Comparison of ENCODE assay signal across 27 mouse cellular contexts in the genomic region with DNA sequence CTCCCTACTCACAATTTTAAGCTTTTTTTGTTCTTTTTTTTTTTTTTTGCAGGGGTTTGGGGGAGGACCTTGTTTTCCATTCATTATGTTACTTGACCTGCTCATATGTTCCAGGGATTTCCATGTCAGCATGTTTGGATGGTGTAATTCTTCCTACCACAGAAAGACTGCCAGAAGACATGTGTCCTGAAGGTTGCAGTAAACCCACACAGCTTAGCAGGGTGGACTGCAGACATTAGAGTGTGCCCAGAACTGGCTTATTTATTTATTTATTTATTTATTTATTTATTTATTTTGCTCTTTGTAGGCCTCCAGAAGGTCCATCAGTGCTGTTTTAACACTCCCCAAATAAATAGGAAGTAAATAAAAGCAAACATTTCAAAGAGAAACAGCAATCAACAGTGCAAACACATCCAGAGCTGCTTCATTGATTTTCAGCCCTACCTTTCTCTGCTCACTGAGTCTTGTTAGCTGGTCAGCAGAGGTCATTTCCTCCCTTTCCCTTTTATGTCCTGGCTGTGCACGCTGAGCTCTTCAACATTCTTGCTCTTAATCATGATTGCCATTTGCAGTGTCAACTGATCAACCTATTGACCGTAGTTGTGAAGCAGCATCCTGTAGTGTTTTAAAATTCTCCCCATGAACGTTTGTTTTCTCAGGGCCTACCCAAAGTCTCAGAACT.
DNase-seq lines count a peak whose midpoint lies in the region; ATAC-seq lines count a peak whose summit lies in the region.
"Had no signal": no experiment of that assay in that cellular context is flagged by ENCODE, and none has a peak within 500 bp of the region (broad histone marks: within the 10 kb centered on the region; RNA-seq: fewer than 3 reads in every experiment).

No protein-coding gene starts in this region.

- H3K9me3 ChIP-seq in kidney, embryonic 16.5 days (ENCODE audit: low read length) = no peaks in the 10 kb centered on the region
- no peaks in the 10 kb centered on the region for H3K9me3 ChIP-seq in embryonic facial prominence, embryonic 11.5 days (replicated peaks; ENCODE audit: control insufficient read depth, low read length)
- no peaks in the 10 kb centered on the region for H3K9me3 ChIP-seq in heart, embryonic 12.5 days (replicated peaks)
- H3K9me3 ChIP-seq: heart, embryonic 10.5 days; hindbrain, embryonic 12.5 days; intestine, embryonic 15.5 days; lung, embryonic 15.5 days; megakaryocyte, embryonic 14.5 days; neural tube, embryonic 13.5 days had no signal

- 14% methylated on average over 3 of the region's 3 CpGs for WGBS in kidney, embryonic 16.5 days
- 13% methylated on average over 3 of the region's 3 CpGs for WGBS in embryonic facial prominence, embryonic 11.5 days
- 27% methylated on average over 3 of the region's 3 CpGs for WGBS in heart, embryonic 12.5 days

- 0 out of 2 replicates have a peak, but pooled peaks cover 3% of the 10 kb centered on the region for H3K4me1 ChIP-seq in kidney, embryonic 16.5 days (ENCODE audit: insufficient read depth, low read length)
- H3K4me1 ChIP-seq in embryonic facial prominence, embryonic 11.5 days (ENCODE audit: control insufficient read depth, insufficient read depth, low read length) = no peaks in the 10 kb centered on the region
- H3K4me1 ChIP-seq in heart, embryonic 12.5 days (replicated peaks) = no peaks in the 10 kb centered on the region
- H3K4me1 ChIP-seq: hindbrain, embryonic 12.5 days; intestine, embryonic 15.5 days; lung, embryonic 15.5 days; neural tube, embryonic 13.5 days had no signal

- no peak overlapping the region for H3K9ac ChIP-seq in kidney, embryonic 16.5 days (replicated peaks; ENCODE audit: low read length)
- no peak overlapping the region for H3K9ac ChIP-seq in embryonic facial prominence, embryonic 11.5 days (replicated peaks; ENCODE audit: low read length)
- no peak overlapping the region for H3K9ac ChIP-seq in heart, embryonic 12.5 days
- H3K9ac ChIP-seq: hindbrain, embryonic 12.5 days; intestine, embryonic 15.5 days; lung, embryonic 15.5 days; neural tube, embryonic 13.5 days had no signal

- no peaks in the 10 kb centered on the region for H3K27me3 ChIP-seq in kidney, embryonic 16.5 days (ENCODE audit: insufficient read depth, low read length)
- H3K27me3 ChIP-seq in embryonic facial prominence, embryonic 11.5 days (ENCODE audit: control insufficient read depth, insufficient read depth, low read length) = no peaks in the 10 kb centered on the region
- no peaks in the 10 kb centered on the region for H3K27me3 ChIP-seq in heart, embryonic 12.5 days (replicated peaks)
- H3K27me3 ChIP-seq: hindbrain, embryonic 12.5 days; intestine, embryonic 15.5 days; lung, embryonic 15.5 days; megakaryocyte, embryonic 14.5 days; neural tube, embryonic 13.5 days had no signal

- no peak overlapping the region for H3K4me2 ChIP-seq in kidney, embryonic 16.5 days (replicated peaks; ENCODE audit: low read depth, low read length)
- no peak overlapping the region for H3K4me2 ChIP-seq in embryonic facial prominence, embryonic 11.5 days (ENCODE audit: low read depth, low read length)
- H3K4me2 ChIP-seq in heart, embryonic 12.5 days = no peak overlapping the region
- H3K4me2 ChIP-seq: hindbrain, embryonic 12.5 days; intestine, embryonic 15.5 days; lung, embryonic 15.5 days; neural tube, embryonic 13.5 days had no signal

- H3K36me3 ChIP-seq in kidney, embryonic 16.5 days (ENCODE audit: insufficient read depth, low read length) = no peaks in the 10 kb centered on the region
- no peaks in the 10 kb centered on the region for H3K36me3 ChIP-seq in embryonic facial prominence, embryonic 11.5 days (replicated peaks; ENCODE audit: control insufficient read depth, insufficient read depth, low read depth, low read length)
- no peaks in the 10 kb centered on the region for H3K36me3 ChIP-seq in heart, embryonic 12.5 days
- H3K36me3 ChIP-seq: heart, embryonic 10.5 days; hindbrain, embryonic 12.5 days; intestine, embryonic 15.5 days; lung, embryonic 15.5 days; neural tube, embryonic 13.5 days had no signal

- peak; percentile 71; the same call in 1 of the 2 replicates for ATAC-seq in kidney, embryonic 16.5 days (ENCODE audit: low FRiP score, low TSS enrichment)
- no peak for ATAC-seq in embryonic facial prominence, embryonic 11.5 days (replicated peaks; ENCODE audit: insufficient number of reproducible peaks, low FRiP score, low TSS enrichment, low read depth)
- ATAC-seq in heart, embryonic 12.5 days (ENCODE audit: insufficient number of reproducible peaks, low FRiP score) = no peak
- ATAC-seq: activated CD4-positive, CD25-positive, alpha-beta regulatory T cell, adult 4 months; forebrain, embryonic 14.5 days; hindbrain, postnatal 0 days; intestine, embryonic 15.5 days had no signal

- no peak overlapping the region for H3K4me3 ChIP-seq in kidney, embryonic 16.5 days (ENCODE audit: low read length)
- H3K4me3 ChIP-seq in embryonic facial prominence, embryonic 11.5 days (ENCODE audit: low read depth, low read length) = no peak overlapping the region
- no peak overlapping the region for H3K4me3 ChIP-seq in heart, embryonic 12.5 days
- H3K4me3 ChIP-seq: heart, embryonic 10.5 days; hindbrain, embryonic 12.5 days; intestine, embryonic 15.5 days; lung, embryonic 15.5 days; megakaryocyte, embryonic 14.5 days; neural tube, embryonic 13.5 days had no signal

- no peak for DNase-seq in kidney, adult 18-20 months
- DNase-seq in 416B (ENCODE audit: low read depth) = peak; percentile 45
- peak; percentile 55 for DNase-seq in embryo, embryonic 10 days (ENCODE audit: low spot score)
- peak; percentile 6 for DNase-seq in embryonic facial prominence, embryonic 11.5 days (ENCODE audit: low spot score)
- no peak for DNase-seq in T-cell, adult 2 months (ENCODE audit: low spot score)
- DNase-seq: adrenal gland, adult 2 months; adrenal gland, postnatal 36 days; B cell, adult 2 months; cerebellum, adult 8-10 months; cerebellum, postnatal 25 days; gastrocnemius, postnatal 25 days; heart, adult 11 months; heart, postnatal 36 days; kidney, postnatal 10 days; layer of hippocampus, adult 9-11 months; thymus, postnatal 4 days had no signal

- no peak overlapping the region for H3K27ac ChIP-seq in kidney, embryonic 16.5 days (ENCODE audit: low read length)
- no peak overlapping the region for H3K27ac ChIP-seq in embryonic facial prominence, embryonic 11.5 days (replicated peaks; ENCODE audit: low read depth, low read length)
- no peak overlapping the region for H3K27ac ChIP-seq in heart, embryonic 12.5 days (ENCODE audit: poor library complexity, severe bottlenecking)
- H3K27ac ChIP-seq: heart, embryonic 10.5 days; hindbrain, embryonic 12.5 days; hindbrain, postnatal 0 days; intestine, embryonic 15.5 days; lung, embryonic 15.5 days; neural tube, embryonic 13.5 days had no signal

Comparison
In these comparisons a context has a peak if more than half of its experiments do, and no peak if none do; other contexts are left out.
1. DNase-seq: peak in 416B (single experiment), embryo, embryonic 10 days (single experiment) and embryonic facial prominence, embryonic 11.5 days (single experiment); none in kidney, adult 18-20 months (single experiment) and T-cell, adult 2 months (single experiment).